Mouse (Mus musculus): ENCODE measurements around the gene Pcgf1.

DNA sequence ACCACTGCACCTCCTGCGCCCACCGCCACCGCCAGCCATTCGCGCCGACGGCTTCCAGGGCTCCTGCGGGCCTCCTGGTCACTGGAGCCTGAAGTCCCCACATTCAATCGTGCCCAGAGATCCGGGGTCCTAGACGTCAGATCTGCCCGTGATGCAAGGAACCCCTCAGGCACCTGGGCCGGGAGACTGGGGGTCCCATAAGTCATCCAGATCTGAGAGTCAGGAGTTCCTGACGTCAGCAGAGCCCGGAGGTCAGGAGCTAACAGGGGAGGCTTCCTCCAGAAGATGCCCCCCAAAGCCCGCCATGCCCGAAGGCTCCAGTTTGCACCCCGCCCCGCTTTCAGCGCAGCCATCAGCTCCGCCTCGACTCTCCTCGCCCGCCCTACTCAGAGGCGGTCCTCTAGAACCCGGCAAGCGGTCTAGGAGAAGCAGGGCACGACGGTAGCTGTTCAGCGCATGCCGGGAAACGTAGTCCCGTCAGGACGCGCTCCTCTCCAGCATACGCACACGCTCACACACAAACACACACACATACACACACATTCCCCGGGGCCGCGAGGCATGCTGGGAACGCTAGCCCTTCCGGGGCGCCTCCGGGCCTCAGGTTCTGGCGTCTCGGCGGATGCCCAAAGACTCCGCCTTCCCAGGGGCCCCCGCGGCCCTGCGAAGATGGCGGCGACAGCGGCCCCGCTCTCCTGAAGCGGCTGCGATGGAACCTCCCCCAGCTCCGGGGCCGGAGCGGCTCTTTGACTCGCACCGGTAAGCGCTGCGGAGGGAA is 23.4 kb upstream of the Pcgf1 start, which contains the start of gene Aup1:
- TF ChIP-seq GATA1 (IDR thresholded peaks at IDR 0.05; ENCODE audit: borderline replicate concordance, low read length) (no peak), FLI1 (IDR thresholded peaks at IDR 0.05; ENCODE audit: low read length) (no peak)
